ENCODE assay signal across 13 mouse cellular contexts in the genomic region with DNA sequence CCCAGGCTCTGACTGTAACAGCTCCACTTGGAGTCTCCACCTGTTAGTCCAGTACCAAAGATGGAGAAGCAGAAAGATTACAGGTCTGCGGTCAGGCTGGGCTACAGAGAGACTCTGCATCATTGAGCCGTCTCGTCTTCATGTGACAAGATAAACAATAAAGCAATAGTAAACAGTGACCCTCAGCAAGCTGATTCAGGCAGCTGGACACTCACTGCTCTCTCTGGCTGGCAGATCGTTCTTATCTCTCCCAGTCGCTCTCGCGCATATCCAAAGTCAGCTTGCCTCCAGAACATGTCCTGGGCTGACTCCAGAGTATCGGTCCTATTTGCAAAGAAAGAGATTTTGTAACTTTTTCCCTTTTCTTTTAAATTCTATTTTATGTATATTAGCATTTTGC.
"Had no signal": no experiment of that assay in that cellular context is flagged by ENCODE, and none has a peak within 500 bp of the region (broad histone marks: within the 10 kb centered on the region; RNA-seq: fewer than 3 reads in every experiment).

No protein-coding gene starts in this region.

- H3K4me3 ChIP-seq: left cerebral cortex, adult 2 months; limb, embryonic 10.5 days; liver, embryonic 15.5 days; midbrain, embryonic 10.5 days; myocyte; neural tube, embryonic 15.5 days had no signal

- H3K27me3 ChIP-seq: liver, embryonic 15.5 days; neural tube, embryonic 15.5 days had no signal

- H3K27ac ChIP-seq: left cerebral cortex, adult 2 months; limb, embryonic 10.5 days; liver, embryonic 15.5 days; midbrain, embryonic 10.5 days; neural tube, embryonic 15.5 days; stomach, postnatal 0 days had no signal

- H3K9me3 ChIP-seq: limb, embryonic 10.5 days; liver, embryonic 15.5 days; midbrain, embryonic 10.5 days; neural tube, embryonic 15.5 days had no signal

- DNase-seq: kidney, adult 11 months; kidney, postnatal 14 days; midbrain, embryonic 14.5 days; right cerebral cortex, adult 18-20 months; thymus, postnatal 14 days had no signal

- H3K9ac ChIP-seq: liver, embryonic 15.5 days; neural tube, embryonic 15.5 days had no signal

- H3K4me2 ChIP-seq: liver, embryonic 11.5 days; liver, embryonic 15.5 days; neural tube, embryonic 15.5 days had no signal

- H3K36me3 ChIP-seq: liver, embryonic 15.5 days; neural tube, embryonic 15.5 days had no signal
